In the genomic region with DNA sequence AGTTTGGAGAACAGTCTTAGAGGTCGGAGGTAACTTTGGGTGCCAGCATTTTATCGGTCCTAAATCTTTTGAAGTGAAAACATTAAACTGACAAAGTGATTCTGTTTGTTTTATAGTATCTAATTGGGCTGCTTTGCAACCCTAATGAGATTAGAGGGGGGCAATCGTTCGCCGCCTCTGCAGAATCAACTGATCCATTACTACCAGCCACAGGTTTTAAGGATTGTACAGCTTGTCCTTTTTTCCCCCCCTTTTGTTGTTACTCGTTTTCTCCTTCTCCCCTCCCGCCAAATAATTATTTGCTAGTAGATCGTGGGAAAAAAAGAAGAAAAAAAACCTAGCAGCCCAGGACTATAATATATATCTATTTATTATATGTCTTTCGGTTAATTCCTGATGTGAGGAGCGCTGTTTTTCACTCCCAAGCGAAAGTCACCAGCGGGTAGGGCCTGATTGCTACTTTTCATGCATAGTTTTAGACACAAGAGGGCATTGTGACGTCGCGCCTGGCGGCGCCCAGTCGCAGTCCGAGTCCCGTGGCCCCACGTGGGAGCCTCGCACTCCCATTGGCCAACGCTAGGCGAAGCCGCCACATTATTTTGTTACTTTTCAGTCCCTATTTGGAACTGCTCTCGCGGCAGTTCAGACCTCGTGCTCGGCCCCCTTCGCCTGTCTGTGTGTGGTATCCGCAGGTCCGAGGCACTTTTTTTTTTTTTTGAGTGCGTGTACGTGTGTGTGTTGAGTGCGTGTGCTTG, we compare ENCODE assay signal across 8 mouse cellular contexts. TPM values are rescaled to one million over a fixed set of nuclear protein-coding genes. Genes with fewer than 3 reads are reported as not detected.
A peak's percentile ranks its signal among the peaks of the same experiment; 100 is the strongest.
DNase-seq lines count a peak whose midpoint lies in the region; ATAC-seq and TF ChIP-seq lines count a peak whose summit lies in the region.

Tle3 (plus strand) TSS at position 612 of the 755 bp plus-strand sequence.

- peak within 1 kb of the TSS; percentile 92 for H3K27ac ChIP-seq in gastrocnemius, adult 2 months
- H3K27ac ChIP-seq in hindbrain, postnatal 0 days, result peak within 1 kb of the TSS; percentile 93
- peak within 1 kb of the TSS; percentile 96 for H3K27ac ChIP-seq in left cerebral cortex, adult 2 months

- ATAC-seq in common myeloid progenitor, adult 5-6 weeks (replicated peaks; ENCODE audit: low read depth, poor library complexity, severe bottlenecking), result peak; percentile 58
- peak; percentile 81 for ATAC-seq in hindbrain, postnatal 0 days
- ATAC-seq in megakaryocyte, adult 5-6 weeks (ENCODE audit: poor library complexity, severe bottlenecking), result peak; percentile 58

- H3K4me3 ChIP-seq in gastrocnemius, adult 2 months, result peak within 1 kb of the TSS; percentile 77
- peak within 1 kb of the TSS; percentile 83 for H3K4me3 ChIP-seq in hindbrain, postnatal 0 days (ENCODE audit: low read length)
- peak within 1 kb of the TSS; percentile 91 for H3K4me3 ChIP-seq in left cerebral cortex, adult 2 months

- peak; percentile 99 for DNase-seq in ZHBTc4 (ENCODE audit: low read depth, low spot score)
- DNase-seq in gastrocnemius, adult 2 months, result peak; percentile 98
- DNase-seq in hindbrain, postnatal 0 days (ENCODE audit: low spot score), result peak; percentile 100
- DNase-seq in left cerebral cortex, adult 2 months (ENCODE audit: extremely low spot score in 1 of 2, low spot score in 2 of 2), result peak; percentile 98 to 99
- DNase-seq in right cerebral cortex, adult 2 months (ENCODE audit: low spot score in 2 of 2), result peak; percentile 98 to 100
- DNase-seq in urinary bladder, postnatal 14 days (ENCODE audit: low spot score), result peak; percentile 99

- under 1% methylated on average over 35 of the region's 35 CpGs for WGBS in hindbrain, postnatal 0 days

- H3K4me1 ChIP-seq in hindbrain, postnatal 0 days (ENCODE audit: insufficient read depth, low read length), result peaks cover 36% of the 10 kb centered on the region

- H3K36me3 ChIP-seq in hindbrain, postnatal 0 days (ENCODE audit: insufficient read depth, low read length), result no peaks in the 10 kb centered on the region

- intact Hi-C loops in gastrocnemius, adult 2 months (cut with DNase I), result loop anchor here (5.0 kb wide), 3 partner anchors 65 to 325 kb away; no protein-coding TSS in a partner anchor
- intact Hi-C loops in left cerebral cortex, adult 2 months (cut with DNase I), result loop anchor here (1.0 to 5.0 kb wide), 11 partner anchors 93 to 527 kb away; no protein-coding TSS in a partner anchor

- peak within 1 kb of the TSS; percentile 96 for H3K9ac ChIP-seq in hindbrain, postnatal 0 days (replicated peaks; ENCODE audit: low read length)

- H3K27me3 ChIP-seq in hindbrain, postnatal 0 days (ENCODE audit: insufficient read depth, low read length), result no peaks in the 10 kb centered on the region

- H3K4me2 ChIP-seq in hindbrain, postnatal 0 days (ENCODE audit: low read depth, low read length), result peak within 1 kb of the TSS; percentile 75

- TF ChIP-seq CTCF in gastrocnemius, adult 2 months (IDR thresholded peaks at IDR 0.05), result peak; percentile 61
- peak; percentile 78 for TF ChIP-seq CTCF in hindbrain, postnatal 0 days (IDR thresholded peaks at IDR 0.05; ENCODE audit: low read depth)
- TF ChIP-seq CTCF in left cerebral cortex, adult 2 months (IDR thresholded peaks at IDR 0.05), result peak; percentile 65

- H3K9me3 ChIP-seq in hindbrain, postnatal 0 days (ENCODE audit: low read length), result no peaks in the 10 kb centered on the region

RNA-seq across cellular contexts. Expression of gene Tle3, which starts in this region (rescaled TPM):
- total RNA-seq in common myeloid progenitor, adult 5-6 weeks (2017), result 42.9 and 67.2 TPM in 2 replicates
- total RNA-seq in gastrocnemius, adult 2 months (2021), result 10 to 100 TPM in 1 of 2 experiments, 1 to 10 TPM in 1; 4.7 to 12.9 TPM
- total RNA-seq in hindbrain, postnatal 0 days (2014; rRNA removed), result 74.1 and 81.3 TPM in 2 replicates
- 15.5 and 17.7 TPM in 2 replicates for polyA plus RNA-seq in hindbrain, postnatal 0 days (2015; fragmentation: Nextera tagmentation; extraction: Ambion mirVana)
- 10 to 100 TPM; 69.2 to 71.5 TPM for total RNA-seq in left cerebral cortex, adult 2 months (2021)
- total RNA-seq in megakaryocyte, adult 5-6 weeks (2015), result 113 and 146 TPM in 2 replicates
- 79.4 and 92.9 TPM in 2 replicates for total RNA-seq in megakaryocyte, adult 5-6 weeks (2017)

Comparison
In these comparisons a context has a peak if more than half of its experiments do, and no peak if none do; other contexts are left out.
1. Peak in every context shown above with its lines: DNase-seq, ATAC-seq, H3K4me3 ChIP-seq and H3K27ac ChIP-seq.